Mouse (Mus musculus) embryo, embryonic 9.5 days (tissue): ENCODE results near the gene Tango6.
"Not testable (repeated sequence)": the region's sequence is repeated elsewhere in the genome, so short reads cannot be mapped to it uniquely, and the experiment has no call there.

Source experiments
- DNase-seq: peaks from one replicate; pipeline ENCODE4 v3.0.0-alpha.2; 2017; ENCODE audit errors: extremely low spot score

The Tango6 gene

DNA sequence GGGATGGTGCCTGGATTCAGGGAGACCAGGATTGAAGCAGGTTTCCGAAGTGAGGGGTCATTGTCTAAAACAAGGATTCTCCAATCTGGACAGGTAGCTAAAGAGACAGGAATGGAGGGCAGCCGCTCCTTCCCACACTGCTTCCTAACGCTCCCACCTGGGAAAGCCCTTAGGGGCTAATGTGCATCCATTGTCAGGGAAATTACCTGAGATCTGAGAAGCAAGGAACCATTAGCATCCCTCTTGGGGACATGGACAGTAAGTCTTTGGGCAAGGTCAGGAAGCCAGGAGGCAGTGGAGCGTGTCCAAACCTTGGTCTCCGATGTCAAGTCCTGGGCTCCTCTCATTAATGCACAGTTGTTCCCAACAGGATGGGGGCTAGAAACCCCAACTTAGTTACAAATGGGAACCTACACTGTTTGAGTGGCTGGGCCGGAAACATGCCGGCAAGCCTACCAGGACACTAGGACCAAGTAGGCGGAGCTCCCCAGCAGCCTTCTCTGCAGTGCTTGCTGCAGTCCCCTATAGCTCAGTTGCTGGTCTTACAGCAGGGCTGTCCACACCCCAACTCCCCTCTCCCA is 189.7 kb downstream of the Tango6 start:
- no peak for DNase-seq

- no peak for DNase-seq
These were observed 197.3 kb downstream of the Tango6 start for GRCm38 (mm10) chr8:106880121-106880707.

GRCm38 (mm10) chr8:106884094-106884493 is 201.2 kb downstream of the Tango6 start:
- not testable (repeated sequence) for DNase-seq

GRCm38 (mm10) chr8:106884826-106885400 is 202.0 kb downstream of the Tango6 start:
- not testable (repeated sequence) for DNase-seq

- DNase-seq, result peak; percentile 64
These were observed 204.7 kb downstream of the Tango6 start for GRCm38 (mm10) chr8:106887336-106888189.

GRCm38 (mm10) chr8:106888803-106889202 is 205.9 kb downstream of the Tango6 start:
- no peak for DNase-seq

DNA sequence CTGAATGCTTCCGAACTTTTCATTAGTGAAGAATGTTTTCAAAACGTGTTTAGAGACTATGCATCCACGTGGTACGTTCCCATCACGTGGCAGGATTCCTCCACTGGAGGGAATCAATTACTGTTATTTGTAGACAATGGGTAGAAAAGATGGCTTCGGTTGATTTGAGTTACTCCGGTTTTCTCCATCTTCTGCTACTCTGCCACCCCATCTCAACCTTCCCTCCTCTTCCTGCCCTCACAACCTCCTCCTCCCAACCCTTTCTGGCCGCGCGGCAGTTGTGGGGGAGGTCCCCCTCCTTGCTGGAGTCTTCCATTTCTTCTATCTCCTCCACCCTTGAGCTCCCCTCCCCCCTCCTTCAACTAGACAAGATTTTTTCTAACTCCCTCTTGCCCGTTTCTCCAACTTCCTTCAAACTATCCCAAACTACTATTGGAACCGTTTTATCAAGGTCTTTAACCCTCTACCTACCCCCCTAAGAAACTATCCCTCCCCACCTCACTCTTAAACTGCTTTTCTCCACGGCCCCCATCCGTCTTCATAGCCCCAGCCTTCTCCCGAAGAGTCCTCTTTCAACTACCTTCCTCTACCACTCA is 209.4 kb downstream of the Tango6 start:
- peak; percentile 80 for DNase-seq

DNA sequence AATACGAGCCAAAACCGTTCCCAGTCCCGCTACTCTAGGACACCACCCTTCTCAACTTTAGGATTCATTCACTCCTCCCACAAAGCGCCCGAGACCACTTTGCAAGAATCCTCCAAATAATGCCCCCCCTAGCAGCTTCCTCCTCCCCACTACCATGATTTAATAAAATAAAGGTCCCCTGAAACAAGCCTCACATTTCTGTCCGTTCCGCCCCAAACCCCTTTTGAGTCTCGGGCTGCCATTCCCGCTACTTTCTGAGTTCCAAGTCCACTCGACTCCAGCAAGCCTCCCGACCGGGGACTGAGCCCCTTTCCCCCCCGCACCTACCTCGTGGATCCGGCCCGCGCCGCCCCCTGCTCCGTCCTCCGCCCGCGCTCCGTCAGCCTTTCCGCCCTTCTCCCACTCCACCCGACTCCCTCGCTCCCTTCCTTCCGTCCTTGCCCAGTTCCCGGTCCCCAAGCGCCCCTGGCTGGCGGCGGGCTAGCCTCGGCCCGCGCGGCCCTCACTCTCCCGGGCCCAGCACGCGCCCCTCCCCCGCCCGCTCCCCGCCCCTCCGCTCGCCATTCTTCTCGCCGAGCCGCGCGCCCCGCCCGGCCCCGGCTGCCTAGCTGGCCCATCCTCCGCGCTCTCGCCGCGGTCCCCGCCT is 210.1 kb downstream of the Tango6 start:
- peak; percentile 83 for DNase-seq

DNA sequence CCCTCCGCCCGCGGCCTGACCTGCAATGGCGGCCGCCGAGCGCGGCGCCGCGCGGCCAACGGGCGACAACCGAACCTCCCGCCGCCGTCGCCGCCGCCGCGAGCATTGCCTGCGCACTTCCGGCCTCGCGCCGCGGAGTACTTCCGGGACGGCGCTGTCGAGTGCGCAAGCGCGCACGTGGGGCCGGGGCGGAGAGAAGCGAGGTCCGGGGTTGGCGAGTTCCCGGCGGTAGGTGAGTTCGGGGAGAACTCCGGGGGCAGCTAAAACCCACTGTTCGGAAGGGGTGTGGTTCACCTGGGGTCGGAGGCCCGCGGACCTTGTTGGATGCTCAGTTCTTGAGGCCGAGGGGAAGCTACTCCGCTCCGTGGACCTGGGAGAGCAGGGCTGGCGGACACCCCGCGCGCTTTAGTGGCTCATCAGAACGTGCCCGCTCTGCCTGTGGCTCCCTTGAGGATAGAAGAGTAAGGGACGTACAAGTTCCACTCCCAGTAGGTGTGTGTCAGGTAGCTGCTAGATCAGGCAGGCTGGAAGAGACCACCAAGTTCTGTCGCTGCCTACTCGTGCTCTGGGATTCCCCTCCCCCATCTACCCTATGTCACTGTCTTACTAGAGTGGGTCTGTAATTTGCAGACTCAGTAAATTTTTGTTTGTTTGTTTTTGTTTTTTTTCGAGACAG is 210.8 kb downstream of the Tango6 start, which contains the start of gene Utp4:
Utp4 (plus strand) TSS at position 156 of the 676 bp plus-strand sequence.
- DNase-seq, result peak; percentile 89

- no peak for DNase-seq
These were observed 216.6 kb downstream of the Tango6 start for GRCm38 (mm10) chr8:106899473-106899872.
